Mouse (Mus musculus) heart, embryonic 10.5 days (tissue): ENCODE measurements around the gene Lrrc32. TPM values are rescaled to one million over a fixed set of nuclear protein-coding genes. Genes with fewer than 3 reads are reported as not detected.

Experiments
- DNase-seq: peaks from one replicate; pipeline ENCODE4 v3.0.0-alpha.2; 2017; ENCODE audit warnings: low spot score
- H3K27ac ChIP-seq: fragments of 300-500 bp; sonication (generic); 2 replicates; pipeline ENCODE4 v1.5.1; 2016; ENCODE audit warnings: mild to moderate bottlenecking
- H3K27me3 ChIP-seq: fragments of 300-500 bp; sonication (generic); 2 replicates; pipeline ENCODE4 v1.6.1; 2016; ENCODE audit warnings: mild to moderate bottlenecking; ENCODE audit not compliant: poor library complexity, insufficient read depth, severe bottlenecking
- H3K36me3 ChIP-seq: fragments of 300-500 bp; sonication (generic); 2 replicates; pipeline ENCODE4 v1.6.1; 2016; ENCODE audit warnings: mild to moderate bottlenecking, moderate library complexity
- H3K4me1 ChIP-seq: fragments of 300-500 bp; sonication (generic); 2 replicates; pipeline ENCODE4 v1.6.1; 2016; ENCODE audit warnings: mild to moderate bottlenecking
- H3K4me3 ChIP-seq: fragments of 300-500 bp; sonication (generic); 2 replicates; pipeline ENCODE4 v1.5.1; 2016; ENCODE audit warnings: mild to moderate bottlenecking, moderate library complexity
- H3K9me3 ChIP-seq: fragments of 300-500 bp; sonication (generic); 2 replicates; pipeline ENCODE4 v1.6.1; 2016; ENCODE audit warnings: mild to moderate bottlenecking, moderate library complexity
- WGBS: fragments of 180-500 bp; shearing (Covaris S2); methylation state at CpG from one replicate; pipeline ENCODE4 v1.1.7; 2016; 5-methylcytosine and 5-hydroxymethylcytosine counted together
- polyA plus RNA-seq: library from polyadenylated mRNA; unstranded; fragments of >200 nt; fragmentation: Nextera tagmentation; extraction: Ambion mirVana; gene quantifications from 2 replicates; pipeline ENCODE4 v1.2.1, GENCODE M21; 2016

The Lrrc32 gene
- polyA plus RNA-seq, 1 experiment from 2014 or later, result 7.3 TPM

DNA sequence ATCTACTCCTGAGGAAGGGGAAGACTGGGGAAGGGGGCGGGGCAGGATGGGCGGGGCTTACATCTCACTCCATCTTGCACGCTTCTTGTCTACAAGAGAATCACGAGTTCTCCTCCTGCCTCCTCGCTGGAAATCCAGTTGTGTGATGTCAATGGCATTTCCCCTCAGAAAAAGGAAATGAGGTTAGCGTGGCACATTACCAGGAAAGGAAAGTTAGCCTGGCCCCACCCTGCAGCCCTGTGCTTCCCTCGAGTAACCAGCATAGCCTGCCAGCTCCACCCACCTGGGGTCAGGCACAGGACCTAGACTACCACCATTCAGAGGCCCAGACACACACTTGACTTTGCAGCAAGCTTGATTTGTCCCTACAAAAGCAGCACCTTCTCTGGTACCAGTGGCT is 42.5 kb downstream of the Lrrc32 start:
- H3K27me3 ChIP-seq, result no peaks in the 10 kb centered on the region
- H3K36me3 ChIP-seq, result no peaks in the 10 kb centered on the region
- H3K4me3 ChIP-seq, result no peak overlapping the region
- 61% methylated on average over 7 of the region's 7 CpGs for WGBS
- H3K9me3 ChIP-seq, result no peaks in the 10 kb centered on the region
- no peak for DNase-seq
- peaks cover 27% of the 10 kb centered on the region for H3K4me1 ChIP-seq
- no peak overlapping the region for H3K27ac ChIP-seq

- no peak overlapping the region for H3K4me3 ChIP-seq
- WGBS, result 84% methylated on average over 4 of the region's 4 CpGs
- no peak overlapping the region for H3K27ac ChIP-seq
- no peaks in the 10 kb centered on the region for H3K9me3 ChIP-seq
- H3K27me3 ChIP-seq, result no peaks in the 10 kb centered on the region
- DNase-seq, result no peak
- H3K4me1 ChIP-seq, result peaks cover 38% of the 10 kb centered on the region
- H3K36me3 ChIP-seq, result no peaks in the 10 kb centered on the region
Observed at GRCm38 (mm10) chr7:98532981-98533380, 43.9 kb downstream of the Lrrc32 start.

DNA sequence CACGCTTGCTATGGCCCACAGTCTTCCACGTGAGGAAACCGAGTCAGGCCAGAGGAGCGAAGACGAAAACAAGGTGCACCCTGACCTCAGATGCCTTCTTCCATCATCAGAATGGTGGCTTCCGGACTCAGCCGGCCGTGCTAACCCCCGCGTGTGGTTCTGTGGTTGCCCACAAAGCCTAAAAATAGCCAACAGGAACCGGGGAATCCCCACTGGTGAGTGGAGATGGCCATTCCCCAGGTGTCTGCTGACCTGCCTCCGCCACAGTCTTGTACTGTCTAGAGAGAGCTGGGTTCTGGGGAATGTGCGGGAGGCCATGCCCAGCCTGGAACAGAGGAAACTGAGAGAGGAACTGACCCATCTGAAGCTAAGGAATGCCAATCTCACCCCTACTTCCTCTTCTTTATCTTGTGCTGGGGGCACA is 45.4 kb downstream of the Lrrc32 start:
- Histone ChIP-seq H3K27me3 (no peaks in the 10 kb centered on the region), H3K4me3 (no peak overlapping the region), H3K36me3 (no peaks in the 10 kb centered on the region), H3K27ac (peak overlapping the region; percentile 52; the same call in 1 of the 2 replicates), H3K4me1 (peaks cover 43% of the 10 kb centered on the region), H3K9me3 (no peaks in the 10 kb centered on the region)
- DNase-seq, result no peak
- 69% methylated on average over 13 of the region's 13 CpGs for WGBS

DNA sequence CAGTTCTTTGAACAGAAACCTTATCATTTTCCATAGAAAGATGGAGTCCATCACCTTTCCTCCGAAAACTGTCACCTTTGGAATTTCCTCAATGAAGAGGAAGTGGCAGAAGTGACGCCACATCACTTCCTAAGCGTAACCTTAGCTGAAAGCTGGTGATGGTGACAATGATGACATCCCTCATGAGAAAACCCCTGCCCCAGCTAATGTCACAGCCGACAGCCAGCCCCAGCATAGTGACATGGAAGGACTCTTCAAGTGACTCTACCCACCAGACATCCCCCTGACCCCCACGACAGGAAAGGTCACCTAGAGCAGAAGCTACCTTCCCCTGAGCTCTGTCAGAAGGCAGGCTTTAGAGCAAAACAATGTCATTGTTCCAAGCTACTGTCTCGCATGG is 46.1 kb downstream of the Lrrc32 start:
- Histone ChIP-seq H3K27me3 (no peaks in the 10 kb centered on the region), H3K9me3 (no peaks in the 10 kb centered on the region), H3K4me3 (no peak overlapping the region), H3K36me3 (no peaks in the 10 kb centered on the region), H3K4me1 (peaks cover 43% of the 10 kb centered on the region), H3K27ac (peak overlapping the region; percentile 67; the same call in 1 of the 2 replicates)
- no peak for DNase-seq
- 82% methylated on average over 6 of the region's 6 CpGs for WGBS

DNA sequence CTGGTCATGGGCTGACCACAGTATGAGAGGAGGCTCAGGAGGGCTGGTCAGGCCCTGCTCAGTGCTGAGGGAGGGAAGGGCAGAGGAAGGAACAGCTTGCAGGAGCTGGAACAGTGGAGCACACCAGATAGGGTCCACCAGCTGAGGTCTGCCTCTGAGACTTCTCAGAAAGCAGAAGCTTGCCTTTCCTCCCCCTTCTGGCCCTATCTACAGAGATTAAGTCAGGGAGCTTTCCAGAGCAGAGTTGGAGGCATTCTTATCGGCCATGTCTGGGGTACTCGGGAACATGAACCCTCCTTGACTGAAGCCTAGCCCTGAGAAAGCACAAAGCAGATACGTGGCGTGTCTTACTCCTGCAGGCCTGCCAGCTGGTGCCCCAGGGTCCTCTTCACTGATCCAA is 46.8 kb downstream of the Lrrc32 start:
- H3K4me1 ChIP-seq, result peaks cover 44% of the 10 kb centered on the region
- H3K27ac ChIP-seq, result peak overlapping the region; percentile 67; the same call in 1 of the 2 replicates
- H3K4me3 ChIP-seq, result no peak overlapping the region
- H3K9me3 ChIP-seq, result no peaks in the 10 kb centered on the region
- WGBS, result 62% methylated on average over 4 of the region's 4 CpGs
- DNase-seq, result no peak
- no peaks in the 10 kb centered on the region for H3K27me3 ChIP-seq
- no peaks in the 10 kb centered on the region for H3K36me3 ChIP-seq

DNA sequence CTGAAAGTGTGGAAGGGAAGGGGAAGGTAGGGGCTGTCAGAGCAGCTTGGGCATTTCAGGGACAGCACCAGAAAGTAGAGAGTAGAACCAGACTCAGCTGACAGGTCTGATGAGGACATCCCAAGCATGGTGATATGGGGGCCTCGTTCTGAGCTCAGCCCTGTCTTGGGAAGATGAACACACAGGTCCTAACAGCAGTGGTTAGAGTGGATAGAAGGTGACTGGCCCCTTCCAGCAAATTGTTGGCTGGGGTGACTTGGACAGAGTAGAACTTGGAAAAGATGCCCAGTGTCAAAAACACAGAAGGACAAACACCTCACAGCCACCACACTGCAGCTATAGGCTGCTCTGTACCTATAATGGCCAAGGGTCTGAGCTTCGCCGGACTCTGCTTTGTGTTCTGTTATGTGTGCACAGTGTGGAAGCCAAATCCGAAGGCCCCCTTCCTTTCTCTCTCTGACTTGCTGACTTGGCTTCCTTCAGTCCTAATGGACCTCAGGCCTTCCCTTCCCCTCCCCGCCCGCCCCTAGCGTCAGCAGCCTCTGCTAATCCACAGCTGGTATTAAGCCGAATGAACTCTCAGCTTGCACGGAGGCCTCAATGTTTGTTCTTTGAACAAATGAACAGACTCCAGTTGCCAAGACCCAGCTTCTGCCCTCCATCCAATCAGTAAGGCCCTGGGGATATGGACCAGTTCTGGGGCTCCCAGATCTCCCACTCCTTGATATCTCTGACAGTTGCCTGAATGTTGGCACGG is 48.3 kb downstream of the Lrrc32 start:
- Histone ChIP-seq H3K27me3 (no peaks in the 10 kb centered on the region), H3K4me1 (peaks cover 48% of the 10 kb centered on the region), H3K27ac (peak overlapping the region; percentile 49; the same call in 1 of the 2 replicates), H3K4me3 (no peak overlapping the region), H3K9me3 (no peaks in the 10 kb centered on the region), H3K36me3 (no peaks in the 10 kb centered on the region)
- WGBS, result 54% methylated on average over 10 of the region's 10 CpGs
- no peak for DNase-seq

GRCm38 (mm10) chr7:98537967-98538573 is 49.0 kb downstream of the Lrrc32 start:
- H3K9me3 ChIP-seq, result no peaks in the 10 kb centered on the region
- no peaks in the 10 kb centered on the region for H3K36me3 ChIP-seq
- peaks cover 51% of the 10 kb centered on the region for H3K4me1 ChIP-seq
- DNase-seq, result no peak
- WGBS, result 56% methylated on average over 8 of the region's 8 CpGs
- no peaks in the 10 kb centered on the region for H3K27me3 ChIP-seq
- peak overlapping the region; percentile 49 for H3K27ac ChIP-seq
- H3K4me3 ChIP-seq, result no peak overlapping the region

DNA sequence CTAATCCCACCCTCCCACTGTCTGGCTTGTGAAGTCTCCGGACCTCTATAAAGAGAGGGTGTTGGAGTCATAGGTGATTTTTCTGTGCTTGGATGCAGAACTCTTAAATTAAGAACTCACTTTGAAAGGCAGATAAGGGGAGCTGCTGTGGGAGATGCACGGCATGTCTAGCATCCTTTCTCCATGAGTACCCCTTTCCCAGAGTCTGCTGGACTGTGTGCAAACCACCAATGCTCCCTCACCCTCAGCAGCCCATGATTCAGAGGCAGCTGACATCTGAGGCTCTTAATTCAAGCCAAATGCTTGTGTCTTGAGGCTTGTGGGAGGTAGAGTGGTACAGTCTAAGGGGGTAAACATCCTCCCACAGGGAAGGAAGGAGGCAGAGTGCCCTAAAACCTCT is 51.8 kb downstream of the Lrrc32 start:
- Histone ChIP-seq H3K4me1 (peaks cover 48% of the 10 kb centered on the region), H3K9me3 (no peaks in the 10 kb centered on the region), H3K4me3 (no peak overlapping the region), H3K27ac (no peak overlapping the region), H3K36me3 (no peaks in the 10 kb centered on the region), H3K27me3 (no peaks in the 10 kb centered on the region)
- DNase-seq, result no peak
- 77% methylated on average over 2 of the region's 2 CpGs for WGBS

DNA sequence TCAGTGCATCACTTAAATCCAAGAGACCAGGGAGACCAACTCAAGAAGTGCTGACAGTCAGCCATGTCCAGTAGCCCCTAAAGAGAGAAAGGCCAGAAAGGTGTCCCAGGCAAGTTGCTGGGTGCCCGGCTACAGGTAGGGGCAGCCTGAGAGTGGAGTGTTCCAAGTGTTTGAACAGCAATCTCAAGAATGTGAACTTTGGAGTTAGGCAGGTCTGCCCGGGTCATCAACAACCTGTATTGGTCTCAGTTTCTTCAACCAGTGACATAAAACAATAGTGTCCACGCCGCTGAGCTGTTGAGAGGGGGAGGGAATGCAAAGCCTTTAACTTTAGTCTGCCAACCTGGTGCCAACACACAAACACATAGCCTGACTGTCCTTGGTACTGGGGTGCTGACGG is 52.5 kb downstream of the Lrrc32 start:
- Histone ChIP-seq H3K4me1 (peaks cover 41% of the 10 kb centered on the region), H3K36me3 (no peaks in the 10 kb centered on the region), H3K27me3 (no peaks in the 10 kb centered on the region), H3K27ac (no peak overlapping the region), H3K9me3 (no peaks in the 10 kb centered on the region), H3K4me3 (no peak overlapping the region)
- 78% methylated on average over 5 of the region's 5 CpGs for WGBS
- DNase-seq, result no peak

GRCm38 (mm10) chr7:98542267-98542666 is 53.2 kb downstream of the Lrrc32 start:
- WGBS, result 90% methylated on average over 3 of the region's 3 CpGs
- no peak for DNase-seq
- Histone ChIP-seq H3K27ac (no peak overlapping the region), H3K4me3 (no peak overlapping the region), H3K36me3 (no peaks in the 10 kb centered on the region), H3K27me3 (no peaks in the 10 kb centered on the region), H3K9me3 (no peaks in the 10 kb centered on the region), H3K4me1 (peaks cover 37% of the 10 kb centered on the region)

DNA sequence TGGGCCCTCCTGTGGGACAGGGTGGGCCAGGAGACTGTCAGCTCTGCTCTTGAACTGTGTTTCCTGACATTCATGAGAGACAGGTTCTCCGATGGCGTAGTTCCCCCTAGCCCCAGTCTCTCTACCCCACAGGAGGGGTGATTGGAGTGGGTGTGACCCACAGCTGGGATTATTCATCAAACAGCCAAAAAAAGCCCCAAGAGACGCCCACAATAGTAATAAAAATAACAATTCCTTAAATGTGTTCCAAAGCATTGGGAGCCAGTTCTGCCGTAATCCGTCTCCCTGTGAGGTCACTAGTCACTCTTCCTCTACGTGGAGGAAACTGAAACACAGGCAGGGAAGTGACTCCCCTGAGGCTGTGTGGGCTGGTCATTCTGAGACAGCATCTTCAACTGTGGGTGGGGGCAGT is 53.7 kb downstream of the Lrrc32 start:
- Histone ChIP-seq H3K27me3 (no peaks in the 10 kb centered on the region), H3K4me3 (no peak overlapping the region), H3K9me3 (no peaks in the 10 kb centered on the region), H3K27ac (no peak overlapping the region; the same call in 1 of the 2 replicates), H3K36me3 (no peaks in the 10 kb centered on the region), H3K4me1 (peaks cover 32% of the 10 kb centered on the region)
- 65% methylated on average over 6 of the region's 6 CpGs for WGBS
- DNase-seq, result no peak

GRCm38 (mm10) chr7:98543853-98544370 is 54.8 kb downstream of the Lrrc32 start:
- Histone ChIP-seq H3K4me3 (no peak overlapping the region), H3K4me1 (peaks cover 32% of the 10 kb centered on the region), H3K27me3 (no peaks in the 10 kb centered on the region), H3K9me3 (no peaks in the 10 kb centered on the region), H3K27ac (peak overlapping the region; percentile 30; the same call in 1 of the 2 replicates), H3K36me3 (no peaks in the 10 kb centered on the region)
- WGBS, result 49% methylated on average over 11 of the region's 11 CpGs
- no peak for DNase-seq

DNA sequence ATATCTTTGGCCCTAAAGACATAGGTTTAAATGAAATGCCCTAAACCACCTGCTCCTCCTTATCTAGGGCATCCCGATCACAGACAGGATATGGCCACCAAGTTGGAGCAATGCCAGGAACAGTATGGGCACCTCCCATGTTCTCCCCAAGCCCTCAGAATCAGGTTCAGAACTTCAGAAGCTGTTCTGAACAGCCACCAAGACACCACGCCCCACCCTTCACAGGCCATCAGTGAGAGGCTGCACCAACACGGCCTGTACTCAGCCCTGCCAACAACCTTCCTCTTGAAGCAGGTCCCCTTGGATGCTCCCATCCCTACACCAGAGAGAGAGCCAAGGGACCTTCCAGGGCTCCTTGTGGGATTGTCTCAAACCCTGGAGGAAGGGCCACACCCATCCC is 55.5 kb downstream of the Lrrc32 start:
- H3K36me3 ChIP-seq, result no peaks in the 10 kb centered on the region
- H3K9me3 ChIP-seq, result no peaks in the 10 kb centered on the region
- DNase-seq, result no peak
- peaks cover 35% of the 10 kb centered on the region for H3K4me1 ChIP-seq
- no peak overlapping the region for H3K4me3 ChIP-seq
- no peak overlapping the region for H3K27ac ChIP-seq
- WGBS, result 63% methylated on average over 3 of the region's 3 CpGs
- no peaks in the 10 kb centered on the region for H3K27me3 ChIP-seq
